Mouse (Mus musculus) retina, postnatal 7 days (tissue): ENCODE data around the gene Hoxc8.

Source experiments
- DNase-seq: peaks from one replicate; pipeline ENCODE4 v3.0.0-alpha.2; 2012; ENCODE audit warnings: low read depth, low spot score

Hoxc8 gene

GRCm38 (mm10) chr15:103032646-103033575 lies 42.5 kb downstream of the Hoxc8 start:
- no peak for DNase-seq

GRCm38 (mm10) chr15:103034043-103034806 lies 43.8 kb downstream of the Hoxc8 start:
- no peak for DNase-seq

DNA sequence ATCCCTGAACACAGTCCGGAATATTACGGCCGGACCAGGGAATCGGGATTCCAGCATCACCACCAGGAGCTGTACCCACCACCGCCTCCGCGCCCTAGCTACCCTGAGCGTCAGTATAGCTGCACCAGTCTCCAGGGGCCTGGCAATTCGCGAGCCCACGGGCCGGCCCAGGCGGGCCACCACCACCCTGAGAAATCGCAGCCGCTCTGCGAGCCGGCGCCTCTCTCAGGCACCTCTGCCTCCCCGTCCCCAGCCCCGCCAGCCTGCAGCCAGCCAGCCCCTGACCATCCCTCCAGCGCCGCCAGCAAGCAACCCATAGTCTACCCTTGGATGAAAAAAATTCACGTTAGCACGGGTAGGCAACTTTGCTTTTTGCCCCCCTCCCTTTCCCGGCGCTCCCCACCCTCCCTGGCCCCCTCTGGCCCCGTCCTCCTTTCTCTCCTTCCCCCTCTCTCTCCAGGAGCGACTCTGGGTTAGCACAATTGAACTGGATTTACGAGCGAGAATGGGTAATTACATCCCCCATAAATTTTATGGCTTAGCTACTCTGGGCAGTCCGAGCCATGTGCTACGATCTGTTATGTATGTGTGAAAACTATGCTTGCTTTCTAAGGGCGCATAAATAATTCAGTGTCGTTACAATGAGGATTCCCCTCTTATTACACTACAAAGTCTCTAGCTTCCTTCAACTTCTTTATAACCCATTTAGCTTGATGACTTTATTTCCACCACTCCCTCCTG lies 44.6 kb downstream of the Hoxc8 start:
- DNase-seq, result no peak

- no peak for DNase-seq
These were observed 45.1 kb downstream of the Hoxc8 start for GRCm38 (mm10) chr15:103035548-103035881.

DNA sequence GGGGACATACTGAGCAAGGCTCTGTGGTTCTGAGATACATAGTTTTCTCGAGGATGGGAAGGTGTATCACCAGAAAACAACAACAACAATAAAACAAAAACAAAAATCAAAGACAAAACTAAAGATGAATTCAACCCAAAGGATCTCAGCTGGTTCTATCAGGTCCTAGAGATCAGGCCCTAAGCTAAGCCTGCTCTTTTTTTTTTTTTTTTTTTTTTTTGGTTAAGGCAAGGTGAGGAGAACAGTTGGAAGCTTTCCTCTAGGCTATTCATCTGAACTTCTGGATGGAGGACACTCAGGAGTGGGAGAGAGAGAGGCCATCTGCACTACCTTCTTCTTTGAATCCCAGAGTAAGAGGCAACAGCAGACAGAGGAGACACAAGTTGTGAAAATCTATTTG lies 47.2 kb downstream of the Hoxc8 start:
- DNase-seq, result no peak

GRCm38 (mm10) chr15:103038701-103039480 lies 48.5 kb downstream of the Hoxc8 start:
- no peak for DNase-seq

GRCm38 (mm10) chr15:103039609-103040008 lies 49.2 kb downstream of the Hoxc8 start:
- no peak for DNase-seq

- DNase-seq, result no peak
These were observed 50.2 kb downstream of the Hoxc8 start for GRCm38 (mm10) chr15:103040601-103041000.

- DNase-seq, result no peak
These were observed 51.2 kb downstream of the Hoxc8 start for GRCm38 (mm10) chr15:103041613-103042012.

DNA sequence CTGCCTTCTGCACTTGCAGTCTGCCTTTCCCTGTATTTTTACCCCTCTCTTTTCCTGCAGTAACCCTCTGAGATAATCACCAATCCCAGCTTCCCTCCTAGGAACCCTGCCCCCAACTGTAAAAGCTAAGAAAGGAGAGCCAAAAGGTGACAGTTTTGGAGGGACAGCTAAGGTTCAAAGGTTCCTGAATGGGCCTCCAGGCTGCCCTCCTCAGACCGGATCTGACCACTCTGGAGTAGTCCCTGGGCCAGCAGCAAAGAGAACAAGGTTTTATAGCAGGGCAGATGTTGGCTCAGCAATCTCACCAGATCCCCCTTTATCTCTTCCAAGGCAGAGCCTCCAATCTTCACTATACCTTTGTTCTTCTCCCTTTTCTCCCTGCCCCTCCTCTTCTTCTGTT lies 51.8 kb downstream of the Hoxc8 start:
- DNase-seq, result no peak
